8 mouse cellular contexts compared by ENCODE assay signal in genomic region chr5:73491837-73492720, GRCm38 (mm10). TPM values are rescaled to one million over a fixed set of nuclear protein-coding genes. Genes with fewer than 3 reads are reported as not detected.
DNase-seq lines count a peak whose midpoint lies in the region; ATAC-seq and TF ChIP-seq lines count a peak whose summit lies in the region.

No protein-coding gene starts in this region.

- peak overlapping the region; percentile 69 for H3K9ac ChIP-seq in heart, embryonic 16.5 days (ENCODE audit: low read length)
- H3K9ac ChIP-seq in liver, embryonic 15.5 days, result peak overlapping the region; percentile 72
- peak overlapping the region; percentile 81 for H3K9ac ChIP-seq in neural tube, embryonic 12.5 days

- no peaks in the 10 kb centered on the region for H3K27me3 ChIP-seq in forebrain, embryonic 10.5 days (ENCODE audit: poor library complexity, severe bottlenecking)
- no peaks in the 10 kb centered on the region for H3K27me3 ChIP-seq in heart, embryonic 16.5 days (ENCODE audit: control insufficient read depth, insufficient read depth, low read length)
- H3K27me3 ChIP-seq in liver, embryonic 15.5 days, result peaks cover 10% of the 10 kb centered on the region; the same call in 1 of the 2 replicates
- no peaks in the 10 kb centered on the region for H3K27me3 ChIP-seq in neural tube, embryonic 12.5 days (replicated peaks)

- under 1% methylated on average over 59 of the region's 59 CpGs for WGBS in forebrain, embryonic 10.5 days
- under 1% methylated on average over 59 of the region's 59 CpGs for WGBS in heart, embryonic 16.5 days
- WGBS in liver, embryonic 15.5 days (ENCODE audit: insufficient replicate concordance), result 0% methylated on average over 59 of the region's 59 CpGs
- WGBS in neural tube, embryonic 12.5 days, result under 1% methylated on average over 59 of the region's 59 CpGs

- no peak for TF ChIP-seq CTCF in brain, embryonic 14.5 days (IDR thresholded peaks at IDR 0.05; ENCODE audit: borderline replicate concordance, extremely low read depth, insufficient read depth, insufficient read length)

- H3K4me2 ChIP-seq in heart, embryonic 16.5 days (ENCODE audit: low read depth, low read length), result peak overlapping the region; percentile 97
- peak overlapping the region; percentile 99 for H3K4me2 ChIP-seq in liver, embryonic 15.5 days
- peak overlapping the region; percentile 96 for H3K4me2 ChIP-seq in neural tube, embryonic 12.5 days (replicated peaks)

- peak overlapping the region; percentile 95 for H3K27ac ChIP-seq in forebrain, embryonic 10.5 days
- peak overlapping the region; percentile 66 for H3K27ac ChIP-seq in heart, embryonic 16.5 days (ENCODE audit: low read length)
- peak overlapping the region; percentile 66; the same call in 1 of the 2 replicates for H3K27ac ChIP-seq in liver, embryonic 15.5 days (replicated peaks)
- H3K27ac ChIP-seq in neural tube, embryonic 12.5 days, result peak overlapping the region; percentile 92

- DNase-seq in CD4-positive helper T cell, adult 2 months (ENCODE audit: low read depth, low spot score), result peak; percentile 81
- peak; percentile 97 for DNase-seq in brain, embryonic 14.5 days (ENCODE audit: low read depth)
- peak; percentile 92 for DNase-seq in forebrain, embryonic 10.5 days (ENCODE audit: extremely low spot score, low spot score)
- DNase-seq in kidney, postnatal 36 days, result peak; percentile 94 to 96
- peak; percentile 91 for DNase-seq in telencephalon, adult 2 months (ENCODE audit: low read depth, low spot score)

- peak overlapping the region; percentile 89 for H3K4me3 ChIP-seq in forebrain, embryonic 10.5 days
- H3K4me3 ChIP-seq in heart, embryonic 16.5 days (ENCODE audit: low read length), result peak overlapping the region; percentile 71
- H3K4me3 ChIP-seq in liver, embryonic 15.5 days (replicated peaks), result peak overlapping the region; percentile 82
- peak overlapping the region; percentile 88 for H3K4me3 ChIP-seq in neural tube, embryonic 12.5 days

- peaks cover 14% of the 10 kb centered on the region for H3K4me1 ChIP-seq in forebrain, embryonic 10.5 days
- H3K4me1 ChIP-seq in heart, embryonic 16.5 days (ENCODE audit: control insufficient read depth, insufficient read depth, low read length), result peaks cover 8% of the 10 kb centered on the region
- H3K4me1 ChIP-seq in liver, embryonic 15.5 days (replicated peaks), result peaks cover 26% of the 10 kb centered on the region
- peaks cover 8% of the 10 kb centered on the region for H3K4me1 ChIP-seq in neural tube, embryonic 12.5 days

- peak; percentile 25; the same call in 1 of the 2 replicates for TF ChIP-seq POLR2A in brain, embryonic 14.5 days (IDR thresholded peaks at IDR 0.05; ENCODE audit: borderline replicate concordance, extremely low read depth, insufficient read depth, insufficient read length, poor library complexity, severe bottlenecking)

- peaks cover 3% of the 10 kb centered on the region; the same call in 1 of the 2 replicates for H3K36me3 ChIP-seq in forebrain, embryonic 10.5 days (replicated peaks)
- no peaks in the 10 kb centered on the region for H3K36me3 ChIP-seq in heart, embryonic 16.5 days (ENCODE audit: control insufficient read depth, insufficient read depth)
- no peaks in the 10 kb centered on the region for H3K36me3 ChIP-seq in liver, embryonic 15.5 days (replicated peaks)
- H3K36me3 ChIP-seq in neural tube, embryonic 12.5 days, result no peaks in the 10 kb centered on the region

- H3K9me3 ChIP-seq in forebrain, embryonic 10.5 days, result no peaks in the 10 kb centered on the region
- H3K9me3 ChIP-seq in heart, embryonic 16.5 days (replicated peaks; ENCODE audit: control insufficient read depth, low read length), result no peaks in the 10 kb centered on the region
- H3K9me3 ChIP-seq in liver, embryonic 15.5 days (replicated peaks), result no peaks in the 10 kb centered on the region
- H3K9me3 ChIP-seq in neural tube, embryonic 12.5 days, result no peaks in the 10 kb centered on the region

- ATAC-seq in heart, embryonic 16.5 days (replicated peaks; ENCODE audit: extremely low read depth, insufficient read depth, low FRiP score), result peak; percentile 64
- ATAC-seq in liver, embryonic 15.5 days (ENCODE audit: insufficient read depth), result peak; percentile 35
- ATAC-seq in neural tube, embryonic 12.5 days (ENCODE audit: low FRiP score, low read depth), result peak; percentile 51

RNA-seq across cellular contexts. Expression of gene Dcun1d4, which starts 11.3 kb away (rescaled TPM):
- 33.5 and 43.7 TPM in 2 replicates for polyA plus RNA-seq in brain, embryonic 14.5 days (2012; rRNA removed)
- 49.6 and 50.8 TPM in 2 replicates for polyA plus RNA-seq in forebrain, embryonic 10.5 days (2016; fragmentation: Nextera tagmentation; extraction: Ambion mirVana)
- 15.5 and 15.8 TPM in 2 replicates for polyA plus RNA-seq in heart, embryonic 16.5 days (2015; fragmentation: Nextera tagmentation; extraction: Ambion mirVana)
- polyA plus RNA-seq in liver, embryonic 15.5 days (2015; fragmentation: Nextera tagmentation; extraction: Ambion mirVana), result 2.5 and 2.9 TPM in 2 replicates
- polyA plus RNA-seq in neural tube, embryonic 12.5 days (2016; fragmentation: Nextera tagmentation; extraction: Ambion mirVana), result 59.2 and 61.2 TPM in 2 replicates

Comparison
In these comparisons a context has a peak if more than half of its experiments do, and no peak if none do; other contexts are left out.
1. Peak in every context shown above with its lines: DNase-seq, ATAC-seq, H3K4me3 ChIP-seq and H3K27ac ChIP-seq.